Mouse (Mus musculus): Measurements from ENCODE around the gene Zfp865. TPM values are rescaled to one million over a fixed set of nuclear protein-coding genes. Genes with fewer than 3 reads are reported as not detected.

Zfp865 gene
- polyA plus RNA-seq, 1 experiment from 2014 or later = 8.2 TPM

Other genes with a start within 250 kb of the Zfp865 start
- gene Fam71e2, start 249.1 kb upstream of the Zfp865 start, polyA plus RNA-seq (2016; fragmentation: Nextera tagmentation; extraction: Ambion mirVana) = not detected in 2 replicates
- gene Il11, start 237.5 kb upstream of the Zfp865 start, polyA plus RNA-seq (2016; fragmentation: Nextera tagmentation; extraction: Ambion mirVana) = 0.10 TPM in 1 of 2 replicates, not detected in the other
- not detected in 2 replicates for gene Tmem190, start 237.4 kb upstream of the Zfp865 start, polyA plus RNA-seq (2016; fragmentation: Nextera tagmentation; extraction: Ambion mirVana)
- 5.8 and 6.2 TPM in 2 replicates for gene Tmem238, start 230.7 kb upstream of the Zfp865 start, polyA plus RNA-seq (2016; fragmentation: Nextera tagmentation; extraction: Ambion mirVana)
- gene Rpl28, start 227.5 kb upstream of the Zfp865 start, polyA plus RNA-seq (2016; fragmentation: Nextera tagmentation; extraction: Ambion mirVana) = 388 and 404 TPM in 2 replicates
- 422 and 452 TPM in 2 replicates for gene Ube2s, start 207.8 kb upstream of the Zfp865 start, polyA plus RNA-seq (2016; fragmentation: Nextera tagmentation; extraction: Ambion mirVana)
- gene Shisa7, start 175.7 kb upstream of the Zfp865 start, polyA plus RNA-seq (2016; fragmentation: Nextera tagmentation; extraction: Ambion mirVana) = 0.48 and 0.52 TPM in 2 replicates
- 4.1 and 4.4 TPM in 2 replicates for gene Isoc2b, start 150.1 kb upstream of the Zfp865 start, polyA plus RNA-seq (2016; fragmentation: Nextera tagmentation; extraction: Ambion mirVana)
- gene Isoc2a, start 143.2 kb upstream of the Zfp865 start, polyA plus RNA-seq (2016; fragmentation: Nextera tagmentation; extraction: Ambion mirVana) = 0.74 and 0.93 TPM in 2 replicates
- not detected in 2 replicates for gene Gm36210, start 113.9 kb upstream of the Zfp865 start, polyA plus RNA-seq (2016; fragmentation: Nextera tagmentation; extraction: Ambion mirVana)
- gene Zfp628, start 105.2 kb upstream of the Zfp865 start, polyA plus RNA-seq (2016; fragmentation: Nextera tagmentation; extraction: Ambion mirVana) = 4.0 and 4.3 TPM in 2 replicates
- gene Nat14, start 98.3 kb upstream of the Zfp865 start, polyA plus RNA-seq (2016; fragmentation: Nextera tagmentation; extraction: Ambion mirVana) = 5.4 and 7.7 TPM in 2 replicates
- gene Ssc5d, start 94.6 kb upstream of the Zfp865 start, polyA plus RNA-seq (2016; fragmentation: Nextera tagmentation; extraction: Ambion mirVana) = 1.5 and 1.6 TPM in 2 replicates
- 0.20 and 0.32 TPM in 2 replicates for gene Sbk2, start 56.0 kb upstream of the Zfp865 start, polyA plus RNA-seq (2016; fragmentation: Nextera tagmentation; extraction: Ambion mirVana)
- 0.06 TPM in 1 of 2 replicates, not detected in the other for gene Sbk3, start 49.2 kb upstream of the Zfp865 start, polyA plus RNA-seq (2016; fragmentation: Nextera tagmentation; extraction: Ambion mirVana)
- 43.3 and 46.7 TPM in 2 replicates for gene Zfp579, start 24.2 kb upstream of the Zfp865 start, polyA plus RNA-seq (2016; fragmentation: Nextera tagmentation; extraction: Ambion mirVana)
- 9.3 and 10.6 TPM in 2 replicates for gene Zfp524, start 6.0 kb upstream of the Zfp865 start, polyA plus RNA-seq (2016; fragmentation: Nextera tagmentation; extraction: Ambion mirVana)
- gene Fiz1, start 5.7 kb upstream of the Zfp865 start, polyA plus RNA-seq (2016; fragmentation: Nextera tagmentation; extraction: Ambion mirVana) = 58.9 and 59.3 TPM in 2 replicates
- not detected in 2 replicates for gene Gm44973, start 4.9 kb upstream of the Zfp865 start, polyA plus RNA-seq (2016; fragmentation: Nextera tagmentation; extraction: Ambion mirVana)
- 35.5 and 38.4 TPM in 2 replicates for gene Ccdc106, start 177 bp downstream of the Zfp865 start, polyA plus RNA-seq (2016; fragmentation: Nextera tagmentation; extraction: Ambion mirVana)
- not detected in 2 replicates for gene 4632433K11Rik, start 13.7 kb downstream of the Zfp865 start, polyA plus RNA-seq (2016; fragmentation: Nextera tagmentation; extraction: Ambion mirVana)
- 5.4 and 5.7 TPM in 2 replicates for gene Zfp784, start 18.1 kb downstream of the Zfp865 start, polyA plus RNA-seq (2016; fragmentation: Nextera tagmentation; extraction: Ambion mirVana)
- 36.4 and 41.8 TPM in 2 replicates for gene Zfp580, start 31.2 kb downstream of the Zfp865 start, polyA plus RNA-seq (2016; fragmentation: Nextera tagmentation; extraction: Ambion mirVana)
- 159 and 161 TPM in 2 replicates for gene U2af2, start 41.8 kb downstream of the Zfp865 start, polyA plus RNA-seq (2016; fragmentation: Nextera tagmentation; extraction: Ambion mirVana)
- 66.0 and 67.2 TPM in 2 replicates for gene Epn1, start 59.9 kb downstream of the Zfp865 start, polyA plus RNA-seq (2016; fragmentation: Nextera tagmentation; extraction: Ambion mirVana)
- gene Rfpl4, start 96.6 kb downstream of the Zfp865 start, polyA plus RNA-seq (2016; fragmentation: Nextera tagmentation; extraction: Ambion mirVana) = not detected in 2 replicates
- gene Rasl2-9, start 105.6 kb downstream of the Zfp865 start, polyA plus RNA-seq (2016; fragmentation: Nextera tagmentation; extraction: Ambion mirVana) = 0.22 and 0.27 TPM in 2 replicates
- gene Vmn1r55, start 129.3 kb downstream of the Zfp865 start, polyA plus RNA-seq (2016; fragmentation: Nextera tagmentation; extraction: Ambion mirVana) = not detected in 2 replicates
- not detected in 2 replicates for gene Vmn1r56, start 176.4 kb downstream of the Zfp865 start, polyA plus RNA-seq (2016; fragmentation: Nextera tagmentation; extraction: Ambion mirVana)
- not detected in 2 replicates for gene Vmn1r57, start 198.1 kb downstream of the Zfp865 start, polyA plus RNA-seq (2016; fragmentation: Nextera tagmentation; extraction: Ambion mirVana)

All from embryonic facial prominence, embryonic 12.5 days (tissue).